Mouse (Mus musculus) liver, embryonic 12.5 days (tissue): ENCODE data around the gene D11Wsu47e. TPM values are rescaled to one million over a fixed set of nuclear protein-coding genes. Genes with fewer than 3 reads are reported as not detected.

ENCODE experiments used
- ATAC-seq: fragments of 200-750 bp; cut with Nextera tagmentation; 2 replicates; pipeline ENCODE4 v1.8.0; 2017; ENCODE audit warnings: moderate number of reproducible peaks, mild to moderate bottlenecking, moderate library complexity
- H3K27ac ChIP-seq: fragments of 300-500 bp; sonication (generic); 2 replicates; pipeline ENCODE4 v1.5.1; 2016; ENCODE audit warnings: mild to moderate bottlenecking
- H3K27me3 ChIP-seq: fragments of 300-500 bp; sonication (generic); replicated peaks from 2 replicates; pipeline ENCODE4 v1.6.1; 2016; ENCODE audit warnings: mild to moderate bottlenecking, moderate library complexity
- H3K36me3 ChIP-seq: fragments of 300-500 bp; sonication (generic); 2 replicates; pipeline ENCODE4 v1.6.1; 2016; ENCODE audit warnings: mild to moderate bottlenecking, moderate library complexity
- H3K4me1 ChIP-seq: fragments of 300-500 bp; sonication (generic); 2 replicates; pipeline ENCODE4 v1.6.1; 2016
- H3K4me2 ChIP-seq: fragments of 300-500 bp; sonication (generic); 2 replicates; pipeline ENCODE4 v1.6.1; 2016; ENCODE audit warnings: mild to moderate bottlenecking, moderate library complexity
- H3K4me3 ChIP-seq: fragments of 300-500 bp; sonication (generic); 2 replicates; pipeline ENCODE4 v1.5.1; 2016; ENCODE audit warnings: mild to moderate bottlenecking, moderate library complexity
- H3K9ac ChIP-seq: fragments of 300-500 bp; sonication (generic); 2 replicates; pipeline ENCODE4 v1.6.1; 2016; ENCODE audit warnings: mild to moderate bottlenecking, moderate library complexity
- H3K9me3 ChIP-seq: fragments of 300-500 bp; sonication (generic); replicated peaks from 2 replicates; pipeline ENCODE4 v1.6.1; 2016; ENCODE audit warnings: mild to moderate bottlenecking, moderate library complexity
- WGBS: fragments of 180-500 bp; shearing (Covaris S2); methylation state at CpG from one replicate; pipeline ENCODE4 v1.1.7; 2016; ENCODE audit not compliant: insufficient replicate concordance; 5-methylcytosine and 5-hydroxymethylcytosine counted together
- polyA plus RNA-seq: library from polyadenylated mRNA; unstranded; fragments of >200 nt; fragmentation: Nextera tagmentation; extraction: Ambion mirVana; gene quantifications from 2 replicates; pipeline ENCODE4 v1.2.1, GENCODE M21; 2016

D11Wsu47e gene
- polyA plus RNA-seq, 1 experiment from 2014 or later, result 16.0 TPM

- no peak overlapping the region for H3K4me3 ChIP-seq
- no peaks in the 10 kb centered on the region for H3K27me3 ChIP-seq
- no peak for ATAC-seq
- peaks cover 92% of the 10 kb centered on the region for H3K36me3 ChIP-seq
- 73% methylated on average over 4 of the region's 4 CpGs for WGBS
- H3K4me1 ChIP-seq, result peaks cover 64% of the 10 kb centered on the region
- H3K9ac ChIP-seq, result peak overlapping the region; percentile 23; the same call in 1 of the 2 replicates
- H3K27ac ChIP-seq, result peak overlapping the region; percentile 84
- H3K4me2 ChIP-seq, result no peak overlapping the region
- H3K9me3 ChIP-seq, result no peaks in the 10 kb centered on the region
These were observed 16.5 kb upstream of the D11Wsu47e start for GRCm38 (mm10) chr11:113667704-113668103.

- Histone ChIP-seq H3K4me3 (no peak overlapping the region), H3K27me3 (no peaks in the 10 kb centered on the region), H3K9ac (no peak overlapping the region), H3K4me2 (no peak overlapping the region), H3K4me1 (peaks cover 69% of the 10 kb centered on the region), H3K36me3 (peaks cover 92% of the 10 kb centered on the region), H3K27ac (peak overlapping the region; percentile 84; the same call in 1 of the 2 replicates), H3K9me3 (no peaks in the 10 kb centered on the region)
- 83% methylated on average over 5 of the region's 5 CpGs for WGBS
- ATAC-seq, result no peak
These were observed 15.4 kb upstream of the D11Wsu47e start for GRCm38 (mm10) chr11:113668857-113669256.

GRCm38 (mm10) chr11:113669711-113670110, 14.5 kb upstream of the D11Wsu47e start:
- peak overlapping the region; percentile 20; the same call in 1 of the 2 replicates for H3K27ac ChIP-seq
- H3K9me3 ChIP-seq, result no peaks in the 10 kb centered on the region
- H3K9ac ChIP-seq, result peak overlapping the region; percentile 31; the same call in 1 of the 2 replicates
- no peaks in the 10 kb centered on the region for H3K27me3 ChIP-seq
- H3K36me3 ChIP-seq, result peaks cover 92% of the 10 kb centered on the region
- no peak overlapping the region for H3K4me2 ChIP-seq
- no peak overlapping the region for H3K4me3 ChIP-seq
- WGBS, result 37% methylated on average over 4 of the region's 4 CpGs
- peaks cover 69% of the 10 kb centered on the region for H3K4me1 ChIP-seq
- ATAC-seq, result peak; percentile 22; the same call in 1 of the 2 replicates

GRCm38 (mm10) chr11:113673614-113674013, 10.6 kb upstream of the D11Wsu47e start:
- peaks cover 54% of the 10 kb centered on the region for H3K4me1 ChIP-seq
- no peaks in the 10 kb centered on the region for H3K27me3 ChIP-seq
- WGBS, result 91% methylated on average over 4 of the region's 4 CpGs

GRCm38 (mm10) chr11:113674595-113674994, 9.6 kb upstream of the D11Wsu47e start:
- no peak for ATAC-seq
- H3K36me3 ChIP-seq, result peaks cover 94% of the 10 kb centered on the region
- H3K27me3 ChIP-seq, result no peaks in the 10 kb centered on the region
- H3K9me3 ChIP-seq, result no peaks in the 10 kb centered on the region
- peaks cover 54% of the 10 kb centered on the region for H3K4me1 ChIP-seq
- 93% methylated on average over 5 of the region's 5 CpGs for WGBS
- no peak overlapping the region for H3K27ac ChIP-seq
- H3K4me2 ChIP-seq, result no peak overlapping the region
- H3K4me3 ChIP-seq, result no peak overlapping the region
- H3K9ac ChIP-seq, result no peak overlapping the region

More at GRCm38 (mm10) chr11:113673614-113674013, 10.6 kb upstream of the D11Wsu47e start:
- no peak overlapping the region for H3K4me2 ChIP-seq
- H3K36me3 ChIP-seq, result peaks cover 99% of the 10 kb centered on the region
- ATAC-seq, result no peak
- H3K9me3 ChIP-seq, result no peaks in the 10 kb centered on the region
- no peak overlapping the region for H3K4me3 ChIP-seq
- no peak overlapping the region for H3K27ac ChIP-seq
- no peak overlapping the region; the same call in 1 of the 2 replicates for H3K9ac ChIP-seq

GRCm38 (mm10) chr11:113676847-113677246, 7.4 kb upstream of the D11Wsu47e start:
- WGBS, result 89% methylated on average over 2 of the region's 2 CpGs
- ATAC-seq, result no peak
- no peaks in the 10 kb centered on the region for H3K9me3 ChIP-seq
- H3K27me3 ChIP-seq, result no peaks in the 10 kb centered on the region
- peaks cover 58% of the 10 kb centered on the region for H3K4me1 ChIP-seq
- no peak overlapping the region for H3K27ac ChIP-seq
- H3K4me3 ChIP-seq, result no peak overlapping the region
- H3K36me3 ChIP-seq, result peaks cover 78% of the 10 kb centered on the region
- H3K9ac ChIP-seq, result no peak overlapping the region
- no peak overlapping the region for H3K4me2 ChIP-seq

- peaks cover 59% of the 10 kb centered on the region for H3K4me1 ChIP-seq
- H3K9me3 ChIP-seq, result no peaks in the 10 kb centered on the region
- ATAC-seq, result no peak
- no peaks in the 10 kb centered on the region for H3K27me3 ChIP-seq
- no peak overlapping the region for H3K4me2 ChIP-seq
- peaks cover 73% of the 10 kb centered on the region for H3K36me3 ChIP-seq
- 96% methylated on average over 2 of the region's 2 CpGs for WGBS
- H3K4me3 ChIP-seq, result no peak overlapping the region
- H3K9ac ChIP-seq, result no peak overlapping the region
- H3K27ac ChIP-seq, result 0 out of 2 replicates have a peak overlapping the region, but pooled peaks have one; percentile 10
These were observed 6.8 kb upstream of the D11Wsu47e start for GRCm38 (mm10) chr11:113677378-113677777.

GRCm38 (mm10) chr11:113678373-113678772, 5.8 kb upstream of the D11Wsu47e start:
- H3K27ac ChIP-seq, result peak overlapping the region; percentile 60
- 0 out of 2 replicates have a peak overlapping the region, but pooled peaks have one; percentile 9 for H3K4me2 ChIP-seq
- no peak for ATAC-seq
- H3K9ac ChIP-seq, result no peak overlapping the region
- no peaks in the 10 kb centered on the region for H3K9me3 ChIP-seq
- no peak overlapping the region for H3K4me3 ChIP-seq
- H3K36me3 ChIP-seq, result peaks cover 63% of the 10 kb centered on the region
- no peaks in the 10 kb centered on the region for H3K27me3 ChIP-seq
- WGBS, result 81% methylated on average over 8 of the region's 8 CpGs
- H3K4me1 ChIP-seq, result peaks cover 57% of the 10 kb centered on the region

GRCm38 (mm10) chr11:113680954-113681353, 3.3 kb upstream of the D11Wsu47e start:
- 28% methylated on average over 2 of the region's 2 CpGs for WGBS

GRCm38 (mm10) chr11:113681979-113682378, 2.2 kb upstream of the D11Wsu47e start:
- Histone ChIP-seq H3K36me3 (peaks cover 34% of the 10 kb centered on the region), H3K4me3 (peak overlapping the region; percentile 93), H3K27me3 (no peaks in the 10 kb centered on the region), H3K9me3 (no peaks in the 10 kb centered on the region), H3K4me2 (peak overlapping the region; percentile 77), H3K27ac (peak overlapping the region; percentile 98), H3K4me1 (peaks cover 77% of the 10 kb centered on the region), H3K9ac (peak overlapping the region; percentile 95)
- no peak for ATAC-seq

More at GRCm38 (mm10) chr11:113680954-113681353, 3.3 kb upstream of the D11Wsu47e start:
- Histone ChIP-seq H3K36me3 (peaks cover 37% of the 10 kb centered on the region), H3K9me3 (no peaks in the 10 kb centered on the region), H3K4me2 (peak overlapping the region; percentile 77), H3K27me3 (no peaks in the 10 kb centered on the region), H3K9ac (peak overlapping the region; percentile 95), H3K27ac (peak overlapping the region; percentile 98), H3K4me3 (peak overlapping the region; percentile 93), H3K4me1 (peaks cover 70% of the 10 kb centered on the region)
- peak; percentile 70 for ATAC-seq

- Histone ChIP-seq H3K9ac (peak overlapping the region; percentile 95), H3K4me2 (peak overlapping the region; percentile 77), H3K27me3 (no peaks in the 10 kb centered on the region), H3K4me1 (peaks cover 71% of the 10 kb centered on the region), H3K4me3 (peak overlapping the region; percentile 93), H3K9me3 (no peaks in the 10 kb centered on the region), H3K27ac (peak overlapping the region; percentile 98), H3K36me3 (peaks cover 30% of the 10 kb centered on the region)
- 4% methylated on average over 38 of the region's 38 CpGs for WGBS
- peak; percentile 77 for ATAC-seq
These were observed 1.1 kb upstream of the D11Wsu47e start for GRCm38 (mm10) chr11:113682897-113683626.

- ATAC-seq, result no peak; the same call in 1 of the 2 replicates
- H3K36me3 ChIP-seq, result peaks cover 30% of the 10 kb centered on the region
- H3K4me1 ChIP-seq, result peaks cover 65% of the 10 kb centered on the region
- H3K9ac ChIP-seq, result peak overlapping the region; percentile 95
- no peaks in the 10 kb centered on the region for H3K9me3 ChIP-seq
- H3K4me2 ChIP-seq, result peak overlapping the region; percentile 77
- H3K27me3 ChIP-seq, result no peaks in the 10 kb centered on the region
- WGBS, result 5% methylated on average over 37 of the region's 38 CpGs
- peak overlapping the region; percentile 98 for H3K27ac ChIP-seq
- H3K4me3 ChIP-seq, result peak overlapping the region; percentile 93
These were observed 620 bp upstream of the D11Wsu47e start for GRCm38 (mm10) chr11:113683627-113683956.
